Mouse (Mus musculus) intestine, embryonic 14.5 days (tissue): ENCODE data around the gene Atp9a. TPM values are rescaled to one million over a fixed set of nuclear protein-coding genes. Genes with fewer than 3 reads are reported as not detected.

Experiments used
- ATAC-seq: fragments of 200-750 bp; cut with Nextera tagmentation; replicated peaks from 2 replicates; pipeline ENCODE4 v1.8.0; 2017; ENCODE audit warnings: low read depth, moderate number of reproducible peaks, moderate TSS enrichment, moderate library complexity; ENCODE audit not compliant: low FRiP score, low TSS enrichment
- DNase-seq: peaks from one replicate; pipeline ENCODE4 v3.0.0-alpha.2; 2018; ENCODE audit warnings: low spot score
- H3K27ac ChIP-seq: fragments of 300-500 bp; sonication (generic); 2 replicates; pipeline ENCODE4 v1.5.1; 2014; ENCODE audit warnings: low read depth, mild to moderate bottlenecking, control low read depth
- H3K27me3 ChIP-seq: fragments of 300-500 bp; sonication (generic); replicated peaks from 2 replicates; pipeline ENCODE4 v1.6.1; 2014; ENCODE audit warnings: low read length, control low read depth; ENCODE audit not compliant: control insufficient read depth, insufficient read depth
- H3K36me3 ChIP-seq: fragments of 300-500 bp; sonication (generic); 2 replicates; pipeline ENCODE4 v1.6.1; 2014; ENCODE audit warnings: low read length, control low read depth; ENCODE audit not compliant: control insufficient read depth, insufficient read depth
- H3K4me1 ChIP-seq: fragments of 300-500 bp; sonication (generic); replicated peaks from 2 replicates; pipeline ENCODE4 v1.6.1; 2014; ENCODE audit warnings: low read length, control low read depth, mixed read lengths; ENCODE audit not compliant: control insufficient read depth, insufficient read depth
- H3K4me2 ChIP-seq: fragments of 300-500 bp; sonication (generic); 2 replicates; pipeline ENCODE4 v1.6.1; 2014; ENCODE audit warnings: low read length
- H3K4me3 ChIP-seq: fragments of 300-500 bp; sonication (generic); 2 replicates; pipeline ENCODE4 v1.5.1; 2014; ENCODE audit warnings: low read depth, low read length, control low read depth, mixed read lengths
- H3K9ac ChIP-seq: fragments of 300-500 bp; sonication (generic); 2 replicates; pipeline ENCODE4 v1.6.1; 2014; ENCODE audit warnings: mild to moderate bottlenecking, low read length
- H3K9me3 ChIP-seq: fragments of 300-500 bp; sonication (generic); 2 replicates; pipeline ENCODE4 v1.6.1; 2016; ENCODE audit warnings: low read length, control low read depth; ENCODE audit not compliant: control insufficient read depth
- WGBS: fragments of 180-500 bp; shearing (Covaris S2); extraction: QIAGEN DNeasy Blood & Tissue Kit; methylation state at CpG from one replicate; pipeline ENCODE4 v1.1.7; 2014; 5-methylcytosine and 5-hydroxymethylcytosine counted together
- polyA plus RNA-seq: library from polyadenylated mRNA; unstranded; fragments of >200 nt; fragmentation: Nextera tagmentation; extraction: Ambion mirVana; gene quantifications from 2 replicates; pipeline ENCODE4 v1.2.1, GENCODE M21; 2014

Atp9a gene
- polyA plus RNA-seq, 1 experiment from 2014 or later: 15.6 TPM

GRCm38 (mm10) chr2:168618205-168618717, 123.9 kb downstream of the Atp9a start:
- ATAC-seq (no peak), DNase-seq (no peak)
- Histone ChIP-seq H3K9me3 (no peaks in the 10 kb centered on the region), H3K27me3 (no peaks in the 10 kb centered on the region), H3K27ac (no peak overlapping the region), H3K4me3 (no peak overlapping the region), H3K4me1 (peaks cover 3% of the 10 kb centered on the region), H3K4me2 (no peak overlapping the region), H3K9ac (no peak overlapping the region), H3K36me3 (no peaks in the 10 kb centered on the region)
- WGBS: 64% methylated on average over 15 of the region's 15 CpGs

DNA sequence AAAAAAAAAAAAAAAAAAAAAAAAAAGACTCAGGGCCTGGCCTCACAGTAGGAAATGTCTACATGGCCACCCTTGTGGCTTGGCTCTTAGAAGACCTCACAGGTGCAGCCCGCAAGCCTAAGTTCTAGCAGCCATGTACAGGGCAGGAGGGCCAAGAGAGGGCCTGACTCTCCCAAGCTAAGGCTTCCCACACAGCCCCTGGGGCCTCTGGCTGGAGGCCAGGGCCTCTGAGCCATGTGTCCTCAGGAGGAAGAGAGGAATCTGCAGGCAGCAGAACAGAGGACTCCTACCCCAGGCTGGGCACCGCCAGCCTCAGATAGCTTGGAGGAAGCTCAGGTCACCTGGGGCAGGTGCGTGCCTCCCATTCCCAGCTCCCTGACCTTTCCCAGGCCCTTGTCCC, 127.0 kb downstream of the Atp9a start:
- H3K9ac ChIP-seq: no peak overlapping the region
- ATAC-seq: no peak
- no peaks in the 10 kb centered on the region for H3K9me3 ChIP-seq
- H3K36me3 ChIP-seq: no peaks in the 10 kb centered on the region
- no peaks in the 10 kb centered on the region for H3K27me3 ChIP-seq
- H3K27ac ChIP-seq: no peak overlapping the region
- 79% methylated on average over 3 of the region's 3 CpGs for WGBS
- H3K4me2 ChIP-seq: no peak overlapping the region
- peaks cover 3% of the 10 kb centered on the region for H3K4me1 ChIP-seq
- no peak for DNase-seq
- no peak overlapping the region for H3K4me3 ChIP-seq

DNA sequence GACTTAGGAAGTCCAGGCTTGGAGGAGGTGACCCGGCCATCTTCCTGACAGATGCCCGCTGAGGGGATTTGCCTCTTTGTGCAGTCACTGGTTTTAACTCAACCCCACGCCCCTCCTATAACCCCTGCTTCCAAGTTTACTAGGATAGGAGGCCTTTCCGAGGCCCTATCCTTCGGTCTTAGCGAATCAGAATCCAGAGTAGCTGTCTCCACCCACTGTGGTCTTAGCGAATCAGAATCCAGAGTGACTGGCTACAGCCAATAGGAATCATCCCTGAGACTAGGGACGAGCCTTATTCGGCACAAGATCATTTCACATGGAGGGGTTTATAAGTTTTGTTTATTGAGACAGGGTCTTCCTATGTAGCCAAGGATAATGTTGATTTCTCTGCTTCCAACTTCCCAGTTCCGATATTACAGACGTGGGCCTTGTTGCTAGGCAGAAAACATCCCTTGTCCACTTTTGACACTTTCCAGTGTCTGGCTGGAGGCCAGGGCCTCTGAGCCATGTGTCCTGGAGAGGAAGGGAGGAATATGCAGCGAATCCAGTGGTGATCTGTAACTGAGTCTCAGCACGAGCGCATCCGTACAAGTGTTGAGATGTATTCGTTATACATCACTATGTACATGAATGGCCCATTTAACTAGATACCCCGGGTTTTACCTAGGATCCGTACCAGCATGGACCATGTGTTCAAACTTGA, 127.9 kb downstream of the Atp9a start:
- no peak overlapping the region for H3K27ac ChIP-seq
- no peaks in the 10 kb centered on the region for H3K9me3 ChIP-seq
- no peak overlapping the region for H3K4me3 ChIP-seq
- WGBS: 68% methylated on average over 18 of the region's 18 CpGs
- DNase-seq (no peak), ATAC-seq (no peak; the same call in 1 of the 2 replicates)
- H3K4me1 ChIP-seq: peaks cover 3% of the 10 kb centered on the region
- no peak overlapping the region for H3K9ac ChIP-seq
- no peaks in the 10 kb centered on the region for H3K36me3 ChIP-seq
- no peaks in the 10 kb centered on the region for H3K27me3 ChIP-seq
- H3K4me2 ChIP-seq: no peak overlapping the region

DNA sequence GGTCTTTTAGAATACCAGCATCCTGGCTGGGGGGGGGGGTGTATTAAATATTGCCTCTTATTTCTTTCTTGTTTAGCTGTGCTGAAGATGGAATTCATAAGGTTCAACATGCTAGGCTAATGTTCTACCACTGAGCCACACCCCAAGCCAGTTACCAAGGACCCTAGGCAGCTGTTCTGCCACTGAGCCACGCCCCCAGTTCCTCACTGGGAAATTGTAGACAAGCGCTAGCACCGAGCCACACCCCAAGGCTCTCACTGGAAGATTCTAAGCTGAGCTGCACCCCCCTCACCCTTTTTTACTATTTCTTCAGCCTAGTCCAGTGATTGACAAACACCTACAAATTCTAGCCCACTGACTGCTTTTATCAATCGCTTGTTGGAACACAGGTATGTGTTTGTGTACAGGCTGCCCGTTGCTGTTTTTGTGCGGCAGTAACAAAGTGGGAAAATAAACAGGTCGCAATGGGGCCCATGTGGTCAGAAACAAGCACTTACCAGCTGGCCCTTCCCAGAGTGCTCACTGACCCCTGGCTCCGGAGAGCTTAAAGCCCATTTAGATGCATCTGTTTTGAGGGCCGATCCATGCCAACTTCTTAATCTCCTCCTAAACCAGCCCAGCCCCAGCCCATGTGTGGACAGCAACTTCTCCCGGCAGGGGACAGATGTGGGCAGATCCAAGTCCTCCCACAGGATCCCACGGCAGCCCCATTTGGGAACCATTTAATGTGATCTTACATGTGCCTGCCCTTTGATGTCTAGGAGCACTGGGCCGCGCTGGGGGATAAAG, 128.9 kb downstream of the Atp9a start:
- Histone ChIP-seq H3K4me2 (no peak overlapping the region), H3K27ac (no peak overlapping the region), H3K27me3 (no peaks in the 10 kb centered on the region), H3K36me3 (no peaks in the 10 kb centered on the region), H3K4me1 (peaks cover 3% of the 10 kb centered on the region), H3K9ac (no peak overlapping the region), H3K4me3 (no peak overlapping the region), H3K9me3 (no peaks in the 10 kb centered on the region)
- ATAC-seq (no peak; the same call in 1 of the 2 replicates), DNase-seq (no peak)
- WGBS: 45% methylated on average over 13 of the region's 13 CpGs

GRCm38 (mm10) chr2:168610941-168611340, 131.3 kb downstream of the Atp9a start:
- H3K9ac ChIP-seq: no peak overlapping the region
- H3K4me3 ChIP-seq: no peak overlapping the region
- H3K9me3 ChIP-seq: no peaks in the 10 kb centered on the region
- no peaks in the 10 kb centered on the region for H3K27me3 ChIP-seq
- DNase-seq: no peak
- no peak overlapping the region for H3K27ac ChIP-seq
- ATAC-seq: no peak
- peaks cover 3% of the 10 kb centered on the region for H3K4me1 ChIP-seq
- H3K36me3 ChIP-seq: no peaks in the 10 kb centered on the region
- WGBS: 84% methylated on average over 3 of the region's 3 CpGs
- H3K4me2 ChIP-seq: no peak overlapping the region

DNA sequence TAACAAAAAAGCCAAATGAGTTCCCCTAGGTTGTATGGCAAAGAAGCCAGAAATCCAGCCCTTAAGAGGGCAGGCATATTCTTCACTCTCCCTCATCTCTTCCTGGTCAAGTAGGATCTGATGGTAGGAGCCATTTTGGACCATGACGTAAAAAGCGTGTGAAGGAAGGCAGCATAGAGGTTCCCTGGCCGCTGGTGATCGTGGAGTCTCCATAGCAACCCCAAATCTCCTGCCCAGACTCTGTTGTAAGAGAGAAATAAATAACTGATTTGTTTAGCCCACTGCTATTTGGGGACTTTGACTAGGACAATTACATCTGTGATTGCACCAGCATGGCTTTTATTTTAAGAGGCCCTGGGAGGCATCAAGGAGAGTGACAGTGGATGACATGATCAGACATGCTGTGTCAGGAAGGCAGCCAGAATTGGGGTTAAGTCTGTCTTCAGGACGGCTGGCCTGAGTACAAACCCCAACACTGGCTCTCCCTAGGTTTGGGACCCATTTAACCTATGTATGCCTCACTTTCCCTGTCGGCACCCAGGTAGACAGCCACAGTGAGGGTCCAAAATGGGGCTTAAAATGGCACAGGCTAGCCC, 132.5 kb downstream of the Atp9a start:
- Histone ChIP-seq H3K36me3 (no peaks in the 10 kb centered on the region), H3K4me1 (peaks cover 5% of the 10 kb centered on the region), H3K4me2 (no peak overlapping the region), H3K9me3 (no peaks in the 10 kb centered on the region), H3K9ac (no peak overlapping the region), H3K27ac (no peak overlapping the region), H3K4me3 (no peak overlapping the region), H3K27me3 (no peaks in the 10 kb centered on the region)
- 68% methylated on average over 6 of the region's 6 CpGs for WGBS
- ATAC-seq (no peak), DNase-seq (no peak)

- Histone ChIP-seq H3K9ac (no peak overlapping the region), H3K9me3 (no peaks in the 10 kb centered on the region), H3K4me1 (peaks cover 10% of the 10 kb centered on the region), H3K36me3 (no peaks in the 10 kb centered on the region), H3K4me2 (no peak overlapping the region), H3K27me3 (peaks cover under 1% of the 10 kb centered on the region; the same call in 1 of the 2 replicates), H3K27ac (no peak overlapping the region), H3K4me3 (no peak overlapping the region)
- DNase-seq (no peak), ATAC-seq (no peak)
- 56% methylated on average over 9 of the region's 9 CpGs for WGBS
Observed at GRCm38 (mm10) chr2:168608125-168608564, 134.1 kb downstream of the Atp9a start.

DNA sequence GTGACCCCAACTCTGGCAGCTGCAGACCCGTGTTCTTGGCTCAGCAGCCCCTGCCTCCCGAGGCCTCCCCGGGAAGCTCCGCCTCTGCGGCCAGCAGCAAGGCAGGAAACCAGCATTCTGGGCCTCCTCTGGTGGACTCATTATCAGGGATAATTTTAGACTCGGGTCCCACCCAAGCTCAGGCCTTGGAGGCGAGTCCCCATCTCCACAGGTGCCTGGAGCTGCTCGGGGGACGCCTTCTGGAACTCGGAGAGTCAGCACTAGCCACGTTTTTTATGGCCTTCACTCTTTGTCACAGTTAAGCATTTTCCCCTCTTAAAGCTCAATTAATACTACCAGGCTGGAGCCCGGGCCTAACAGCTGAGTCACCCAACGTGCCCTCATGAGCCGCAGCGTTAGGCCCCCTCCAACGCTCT, 137.5 kb downstream of the Atp9a start:
- H3K9ac ChIP-seq: no peak overlapping the region
- ATAC-seq (no peak), DNase-seq (no peak)
- no peaks in the 10 kb centered on the region for H3K36me3 ChIP-seq
- no peak overlapping the region for H3K4me2 ChIP-seq
- H3K4me1 ChIP-seq: peaks cover 39% of the 10 kb centered on the region
- 30% methylated on average over 16 of the region's 16 CpGs for WGBS
- no peak overlapping the region for H3K4me3 ChIP-seq
- peaks cover 26% of the 10 kb centered on the region for H3K27me3 ChIP-seq
- H3K9me3 ChIP-seq: no peaks in the 10 kb centered on the region
- no peak overlapping the region for H3K27ac ChIP-seq
